Mouse (Mus musculus): ENCODE measurements around the gene Hspb11.

Hspb11 gene

DNA sequence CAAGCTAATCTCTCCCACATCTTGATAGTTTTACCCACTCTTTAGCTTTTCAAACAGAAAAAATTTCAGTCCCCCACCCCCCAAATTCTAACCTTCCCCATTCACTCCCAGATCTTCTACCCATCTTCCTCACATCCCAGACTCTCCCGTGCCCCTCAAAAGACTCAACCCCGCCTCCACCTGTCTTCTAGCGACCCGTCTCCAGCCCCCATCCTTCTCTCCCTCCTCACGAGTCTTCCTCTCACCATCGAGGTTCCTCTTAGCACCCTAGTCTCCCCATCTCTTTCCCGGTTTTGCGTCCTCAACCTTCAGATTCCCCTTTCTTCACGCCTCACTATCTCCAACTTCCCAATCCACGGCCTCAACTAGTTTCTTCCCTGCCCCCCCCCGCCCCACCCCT lies 871 bp upstream of the Hspb11 start:
- DNase-seq = peak; percentile 56

DNA sequence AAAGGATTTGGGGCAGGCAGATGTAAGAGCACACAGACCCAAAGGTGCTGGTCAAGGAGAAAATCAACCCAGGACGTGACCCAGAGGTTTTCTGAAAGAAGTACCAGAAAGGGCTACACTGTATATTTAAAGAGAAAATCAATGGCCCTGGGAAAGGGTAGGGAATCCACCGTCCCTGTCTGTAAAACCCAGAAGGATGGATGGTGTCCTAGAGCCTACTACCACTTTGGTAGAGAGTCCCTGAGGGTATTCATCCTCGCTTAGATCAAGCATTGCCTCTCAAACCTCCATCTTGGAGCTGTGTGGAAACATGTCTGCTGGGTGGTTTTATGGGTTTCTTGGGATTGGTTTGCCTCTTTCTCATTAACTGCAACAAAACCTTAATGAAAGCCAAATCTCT lies 1.0 kb downstream of the Hspb11 start:
- peak; percentile 16 for DNase-seq

GRCm38 (mm10) chr4:107260001-107260400 lies 6.6 kb downstream of the Hspb11 start:
- DNase-seq = peak; percentile 82

GRCm38 (mm10) chr4:107273683-107274082 lies 20.3 kb downstream of the Hspb11 start:
- DNase-seq = no peak

DNA sequence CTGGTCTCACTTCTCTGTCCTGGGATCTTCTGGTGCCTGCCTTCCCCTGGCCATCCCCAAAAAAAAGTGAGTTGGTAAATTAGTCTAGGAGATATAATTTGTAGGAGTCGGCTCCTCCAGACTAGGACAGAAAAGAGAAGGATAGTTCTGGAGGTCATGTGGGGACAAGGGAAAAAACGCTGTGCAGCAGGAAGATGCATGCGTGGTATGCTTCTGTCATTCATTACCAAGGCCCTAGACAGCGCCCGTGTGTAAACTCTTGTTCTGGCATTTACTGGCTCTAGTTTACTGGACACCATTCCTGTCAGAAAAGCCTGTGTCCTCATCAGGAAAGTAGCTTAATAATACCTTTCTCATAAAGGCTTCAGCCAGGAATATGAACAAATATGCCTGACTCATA lies 21.1 kb downstream of the Hspb11 start:
- DNase-seq = no peak

DNA sequence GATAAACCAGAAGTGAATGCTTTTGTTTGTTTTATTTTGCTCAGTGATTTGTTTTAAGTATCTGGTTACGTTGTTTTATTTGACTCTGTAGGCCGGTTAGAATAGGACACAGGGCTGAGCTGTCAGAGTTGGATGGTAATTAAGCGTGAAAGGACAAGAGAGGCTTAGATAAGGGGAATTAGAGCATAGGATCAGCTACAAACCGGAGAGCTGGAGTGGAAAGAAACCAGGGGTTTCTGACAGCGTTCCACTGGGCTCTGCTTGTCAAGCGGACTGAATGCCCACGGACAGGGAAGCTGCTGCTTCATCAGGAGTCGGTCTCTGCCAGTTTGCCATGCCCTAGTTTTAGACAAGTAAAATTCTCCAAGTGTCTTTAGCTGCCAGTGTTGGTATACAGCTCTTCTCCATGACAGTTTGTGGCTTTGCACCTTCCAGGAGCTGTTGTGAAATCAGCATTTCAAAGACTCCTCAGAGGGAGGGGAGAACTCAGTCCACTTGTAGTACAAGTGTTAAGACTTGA lies 24.9 kb downstream of the Hspb11 start:
- no peak for DNase-seq

DNA sequence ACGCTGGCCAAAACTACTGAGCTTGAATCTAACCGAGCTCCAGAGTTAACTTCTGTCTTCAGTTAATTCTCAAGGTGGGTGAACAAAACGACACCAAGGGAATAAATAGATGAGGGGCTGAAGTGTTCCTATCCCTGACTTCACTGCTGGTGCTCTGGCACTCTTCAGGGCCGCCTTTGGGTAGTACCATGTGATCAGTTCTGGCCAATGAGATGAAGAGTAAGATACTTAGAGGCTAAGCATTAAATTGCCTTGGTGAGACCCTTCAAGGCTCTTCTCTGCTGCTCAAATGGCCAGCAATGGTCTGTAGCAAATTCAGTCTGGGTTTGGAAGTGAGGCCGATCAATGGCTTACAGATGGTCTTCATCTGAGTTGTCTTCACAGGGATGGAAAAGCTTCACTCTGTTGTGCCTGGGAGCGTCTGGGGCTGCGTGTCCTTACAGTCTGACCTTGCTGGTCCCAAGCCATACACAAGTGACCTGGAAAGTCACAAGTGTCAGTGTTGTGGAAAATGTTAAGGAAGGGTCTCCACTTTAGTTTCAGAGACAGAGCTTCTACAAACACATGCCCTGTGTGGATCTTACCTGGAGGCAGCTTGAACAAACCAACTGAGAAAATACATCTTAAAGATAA lies 27.6 kb downstream of the Hspb11 start:
- DNase-seq = no peak

- no peak for DNase-seq
Observed at GRCm38 (mm10) chr4:107285446-107286200, 32.2 kb downstream of the Hspb11 start.

GRCm38 (mm10) chr4:107286386-107286785 lies 33.0 kb downstream of the Hspb11 start:
- DNase-seq = no peak

DNA sequence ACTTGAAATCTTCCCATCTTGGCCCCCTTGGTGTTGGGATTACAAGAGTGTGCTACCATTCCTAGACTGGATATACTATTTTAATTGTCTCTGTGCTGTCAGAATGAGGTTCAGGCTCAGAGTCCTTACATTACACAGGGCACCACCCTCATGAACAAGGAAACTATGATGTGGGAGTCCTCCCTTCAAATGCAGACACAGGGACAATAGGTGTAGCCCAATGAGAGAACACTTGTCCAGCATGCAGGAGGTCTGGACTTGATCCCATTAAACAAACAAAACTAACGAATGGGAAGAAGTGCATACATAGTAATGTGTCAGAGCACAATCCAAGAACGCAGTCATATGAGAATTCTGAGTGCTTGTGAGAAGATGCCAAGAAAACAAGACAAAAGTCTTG lies 34.1 kb downstream of the Hspb11 start:
- DNase-seq = no peak

- no peak for DNase-seq
Observed at GRCm38 (mm10) chr4:107291611-107292272, 38.3 kb downstream of the Hspb11 start.

DNA sequence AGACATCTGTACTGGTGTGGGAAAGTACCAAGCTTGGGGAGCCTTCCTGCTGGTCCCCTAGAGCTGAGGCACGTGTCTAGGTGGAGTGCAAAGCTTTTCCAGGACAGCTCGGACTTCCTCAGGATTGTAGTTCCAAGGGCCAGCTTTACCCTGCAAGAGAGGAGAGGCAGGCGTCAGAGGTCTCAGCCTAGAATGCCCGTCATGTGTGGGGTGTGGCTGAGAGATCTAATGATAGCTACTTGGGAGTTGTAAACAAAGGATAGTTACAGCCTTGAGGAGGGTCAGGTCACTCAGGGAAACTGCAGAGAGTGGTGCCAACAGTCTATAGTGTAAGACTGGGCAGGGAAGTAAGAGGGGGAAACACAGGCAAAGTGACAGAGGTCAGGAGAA lies 38.9 kb downstream of the Hspb11 start:
- DNase-seq = no peak

DNA sequence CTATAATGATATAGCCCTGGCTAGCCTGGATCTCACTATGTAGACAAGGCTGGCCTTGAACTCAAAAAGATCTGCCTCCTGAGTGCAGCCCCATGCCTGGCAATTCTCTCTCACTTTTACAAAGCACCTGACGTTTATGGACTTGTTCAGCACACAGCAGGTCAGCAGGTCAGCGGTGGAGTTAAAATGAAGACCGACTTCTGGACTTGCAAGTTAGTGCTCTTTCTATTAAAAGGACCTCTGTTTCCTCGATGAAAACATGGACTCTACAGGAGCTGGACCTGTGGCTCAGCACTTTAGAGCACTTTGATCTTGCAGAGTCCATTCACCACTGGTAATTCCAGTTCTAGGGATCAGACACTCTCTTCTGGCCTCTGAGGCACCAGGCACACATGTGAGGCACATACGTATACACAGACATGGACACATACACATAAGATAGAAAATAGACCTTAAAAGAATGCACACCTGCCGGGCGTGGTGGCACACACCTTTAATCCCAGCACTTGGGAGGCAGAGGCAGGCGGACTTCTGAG lies 44.7 kb downstream of the Hspb11 start:
- no peak for DNase-seq

- no peak for DNase-seq
Observed at GRCm38 (mm10) chr4:107299779-107300340, 46.5 kb downstream of the Hspb11 start.

DNA sequence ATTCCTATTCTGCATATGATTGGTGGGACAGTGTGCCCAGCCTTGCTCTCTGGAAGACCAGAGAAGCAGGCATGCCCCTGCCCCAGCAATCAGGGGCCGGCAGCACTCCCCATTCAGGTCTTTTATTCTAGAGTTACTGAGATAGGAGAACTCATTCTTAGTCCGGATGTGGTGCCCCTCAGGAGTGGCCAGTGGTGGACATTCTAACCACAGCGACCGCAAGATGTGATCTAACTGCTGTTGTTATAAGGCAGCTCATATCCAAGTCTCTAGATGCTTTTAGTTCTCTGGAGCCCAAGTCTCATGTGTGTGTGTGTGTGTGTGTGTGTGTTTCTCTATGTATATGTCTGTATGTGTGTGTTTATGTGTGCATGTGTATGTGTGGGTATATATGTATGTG lies 47.0 kb downstream of the Hspb11 start:
- DNase-seq = no peak

GRCm38 (mm10) chr4:107300902-107301555 lies 47.6 kb downstream of the Hspb11 start:
- DNase-seq = no peak

DNA sequence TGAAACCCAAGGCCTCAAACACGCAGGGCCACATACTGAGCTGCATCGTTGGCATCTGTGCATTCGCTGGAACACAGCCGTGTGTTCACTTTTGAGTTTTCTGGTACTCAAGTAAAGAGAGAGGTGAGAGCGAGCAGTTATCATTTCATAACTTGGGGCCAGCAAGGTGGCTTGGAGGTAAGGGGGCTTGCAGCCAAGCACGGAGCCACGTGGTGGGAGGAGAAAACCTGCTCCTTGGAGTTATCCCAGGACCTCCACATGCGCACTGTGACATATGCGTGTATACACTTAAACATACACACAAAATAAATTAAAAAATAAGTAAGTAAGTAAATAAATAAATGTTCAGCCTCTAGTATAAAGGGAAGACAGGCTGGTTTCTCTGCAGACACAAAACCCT lies 48.8 kb downstream of the Hspb11 start:
- DNase-seq = no peak

GRCm38 (mm10) chr4:107302832-107303231 lies 49.4 kb downstream of the Hspb11 start:
- no peak for DNase-seq

- no peak for DNase-seq
Observed at GRCm38 (mm10) chr4:107303531-107303930, 50.1 kb downstream of the Hspb11 start.

- no peak for DNase-seq
Observed at GRCm38 (mm10) chr4:107306966-107307365, 53.6 kb downstream of the Hspb11 start, which contains the start of gene Dio1. TSS of gene Dio1 (minus strand) at chr4:107307169.

GRCm38 (mm10) chr4:107313690-107314478 lies 60.5 kb downstream of the Hspb11 start, which contains the start of gene Yipf1:
TSS of gene Yipf1 (plus strand) at chr4:107314363.
- DNase-seq = peak; percentile 93

DNA sequence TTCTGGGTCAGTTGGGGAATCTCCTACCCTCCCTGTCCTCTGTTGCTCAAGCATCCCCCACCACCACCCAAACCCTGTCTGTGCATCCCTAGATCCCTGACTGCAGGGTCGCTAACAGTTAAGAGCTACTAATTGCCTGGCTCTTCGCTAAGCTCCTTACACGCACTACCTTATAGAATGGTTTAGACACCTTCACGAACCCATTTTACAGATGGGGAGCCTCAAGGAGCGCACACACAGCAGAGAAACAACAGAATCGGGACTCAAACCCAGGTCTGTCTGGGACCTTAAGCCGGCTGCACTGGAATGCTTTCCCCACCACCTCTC lies 61.0 kb downstream of the Hspb11 start:
- DNase-seq = no peak

Data from thymus, postnatal 14 days (tissue).